Mouse (Mus musculus): ENCODE measurements around the gene Bmper. TPM values are rescaled to one million over a fixed set of nuclear protein-coding genes. Genes with fewer than 3 reads are reported as not detected.

The Bmper gene
- total and polyA plus RNA-seq, 3 experiments = 1.3 to 1.9 (median 1.4) TPM

DNA sequence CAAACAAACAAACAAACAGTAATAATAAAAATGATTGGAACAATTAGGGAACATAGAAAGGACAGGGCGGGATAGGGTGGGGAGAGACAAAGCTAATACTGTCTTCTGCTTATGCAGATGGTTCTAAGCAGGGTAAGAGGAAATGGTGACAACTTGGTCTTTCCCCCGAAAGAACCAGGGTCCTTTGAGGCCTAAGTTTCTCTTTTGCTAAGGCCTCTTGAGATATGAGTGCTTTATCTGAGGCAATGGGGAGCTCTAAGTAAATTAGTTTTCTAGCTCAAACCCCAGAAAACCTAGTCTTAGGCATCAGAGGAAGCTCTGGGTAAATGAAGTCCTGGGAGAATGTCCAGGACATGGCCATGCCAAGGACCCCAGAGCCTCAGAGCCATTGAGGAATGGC lies 141.2 kb downstream of the Bmper start:
- 0 out of 2 replicates have a peak overlapping the region, but pooled peaks have one; percentile 9 for H3K9ac ChIP-seq (ENCODE audit: insufficient read depth, low read depth)
- H3K27me3 ChIP-seq (replicated peaks) = no peaks in the 10 kb centered on the region
- peak; percentile 60 for DNase-seq (ENCODE audit: extremely low read depth)
- H3K27ac ChIP-seq (ENCODE audit: insufficient read depth, low read depth) = peak overlapping the region; percentile 84
- H3K79me2 ChIP-seq (replicated peaks; ENCODE audit: control insufficient read depth, extremely low read depth, insufficient read depth, poor library complexity, severe bottlenecking) = no peaks in the 10 kb centered on the region
- peaks cover 6 to 35% of the 10 kb centered on the region in 2 experiments; a peak in 3 of 4 replicates for H3K4me1 ChIP-seq (ENCODE audit: control insufficient read depth in 1 of 2, insufficient read depth in 2 of 2)
- H3K4me3 ChIP-seq (replicated peaks in 1 of 3; ENCODE audit: low read depth in 2 of 3, low read length in 2 of 3, poor library complexity in 1 of 3) = no peak overlapping the region
- dilution Hi-C loops (cut with MboI; ENCODE audit: extremely low pct_ligation_motif_present, extremely low pct_unique_long_range_greater_than_20kb, low sequenced_read_pairs) (no loop called here), in situ Hi-C loops (cut with MboI; ENCODE audit: low pct_ligation_motif_present, low pct_unique_long_range_greater_than_20kb, low sequenced_read_pairs) (no loop called here)
- no peaks in the 10 kb centered on the region for H3K36me3 ChIP-seq (replicated peaks in 1 of 2; ENCODE audit: control insufficient read depth in 1 of 2, insufficient read depth in 1 of 2, low read length in 1 of 2)
- peak overlapping the region; percentile 37 for H3K4me2 ChIP-seq (ENCODE audit: insufficient read depth, low read depth, poor library complexity, severe bottlenecking)
- H3K9me3 ChIP-seq (replicated peaks; ENCODE audit: low read length) = no peaks in the 10 kb centered on the region
- TF ChIP-seq EP300 (IDR thresholded peaks at IDR 0.05; ENCODE audit: low read length) (0 out of 2 replicates have a peak, but pooled peaks have one; percentile 28), KAT2A (IDR thresholded peaks at IDR 0.05; ENCODE audit: insufficient replicate concordance, low read length) (no peak), MAX (IDR thresholded peaks at IDR 0.05; ENCODE audit: low read length) (no peak), MAZ (IDR thresholded peaks at IDR 0.05; ENCODE audit: low read depth, low read length) (no peak), HCFC1 (IDR thresholded peaks at IDR 0.05; ENCODE audit: low read depth, low read length) (peak; percentile 9; the same call in 1 of the 2 replicates), IRF4 (IDR thresholded peaks at IDR 0.05; ENCODE audit: low read depth, low read length) (peak; percentile 72)

DNA sequence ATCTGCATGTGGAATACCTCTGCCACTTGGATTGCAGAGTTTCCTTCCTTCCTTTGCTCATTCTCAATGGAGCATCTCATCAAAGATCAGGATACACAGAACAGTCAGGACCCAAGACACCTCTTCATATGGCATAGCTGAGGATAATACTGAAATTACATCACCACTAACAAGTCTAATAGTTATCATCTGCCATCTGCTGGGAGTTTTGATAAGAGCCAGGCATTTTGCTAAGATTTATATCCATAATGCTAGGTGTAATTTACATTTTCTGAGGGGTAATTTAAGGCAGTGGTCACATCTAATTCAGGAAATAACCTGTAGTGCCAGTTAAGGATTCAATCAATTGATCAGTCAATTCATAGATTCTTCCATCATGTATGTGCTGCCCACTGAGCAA lies 145.2 kb downstream of the Bmper start:
- TF ChIP-seq CTCF (conservative IDR thresholded peaks at IDR 0.05 in 1 of 2, IDR thresholded peaks at IDR 0.05 in 1 of 2; ENCODE audit: low read depth in 2 of 2, low read length in 2 of 2) = peak in 1 of 2 experiments; percentile 27; a peak in 2 of 4 replicates
- TF ChIP-seq MAZ (IDR thresholded peaks at IDR 0.05; ENCODE audit: low read depth, low read length) = no peak
- TF ChIP-seq ELF1 (IDR thresholded peaks at IDR 0.05; ENCODE audit: low read depth, low read length) = no peak
- TF ChIP-seq UBTF (IDR thresholded peaks at IDR 0.05; ENCODE audit: low read depth, low read length) = no peak
- no peak; the same call in 1 of the 2 replicates for TF ChIP-seq SMC3 (IDR thresholded peaks at IDR 0.05; ENCODE audit: low read depth, low read length)
- peak; percentile 20 for TF ChIP-seq RAD21 (IDR thresholded peaks at IDR 0.05; ENCODE audit: low read depth, low read length)
- no peaks in the 10 kb centered on the region for H3K9me3 ChIP-seq (replicated peaks; ENCODE audit: low read length)

DNA sequence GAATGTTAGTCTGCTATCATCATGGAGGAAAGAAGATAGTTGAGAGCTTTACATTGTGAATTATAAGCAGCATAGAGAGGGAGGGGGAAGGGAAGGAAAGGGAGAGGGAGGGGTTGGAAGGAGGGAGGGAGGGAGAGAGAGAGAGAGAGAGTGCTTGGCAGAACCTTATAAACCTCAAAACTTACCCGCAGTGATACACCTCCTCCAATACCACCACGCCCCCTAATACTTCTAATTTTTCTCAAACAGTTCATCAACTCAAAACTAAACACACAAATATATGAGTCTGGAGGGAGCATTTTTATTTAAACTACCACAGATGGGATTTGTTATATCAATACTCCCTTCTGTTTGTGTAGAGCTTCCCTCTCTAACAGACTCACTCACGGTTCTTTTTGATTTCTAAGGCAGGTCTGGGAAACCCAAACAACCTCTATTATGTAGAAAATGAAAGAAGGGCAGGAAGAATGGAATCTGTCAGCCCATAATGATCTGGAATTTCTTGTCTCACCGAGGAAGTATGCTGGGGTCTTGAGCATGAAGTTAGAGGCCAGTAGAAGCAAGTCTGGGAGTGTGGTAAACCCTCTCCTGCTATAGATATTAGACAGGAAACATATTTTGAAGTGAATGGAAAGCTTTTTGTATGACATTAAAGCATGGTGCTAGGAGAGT lies 152.0 kb downstream of the Bmper start:
- no peak overlapping the region for H3K4me3 ChIP-seq (replicated peaks in 1 of 3; ENCODE audit: low read depth in 2 of 3, low read length in 2 of 3, poor library complexity in 1 of 3)
- H3K36me3 ChIP-seq (replicated peaks in 1 of 2; ENCODE audit: control insufficient read depth in 1 of 2, insufficient read depth in 1 of 2, low read length in 1 of 2) = no peaks in the 10 kb centered on the region
- no peaks in the 10 kb centered on the region for H3K9me3 ChIP-seq (replicated peaks; ENCODE audit: low read length)
- no peaks in the 10 kb centered on the region for H3K27me3 ChIP-seq (replicated peaks)
- peaks cover 8 to 32% of the 10 kb centered on the region in 2 experiments; a peak in 3 of 4 replicates for H3K4me1 ChIP-seq (ENCODE audit: control insufficient read depth in 1 of 2, insufficient read depth in 2 of 2)
- H3K4me2 ChIP-seq (ENCODE audit: insufficient read depth, low read depth, poor library complexity, severe bottlenecking) = no peak overlapping the region
- H3K9ac ChIP-seq (ENCODE audit: insufficient read depth, low read depth) = no peak overlapping the region
- no peak overlapping the region for H3K27ac ChIP-seq (ENCODE audit: insufficient read depth, low read depth)
- in situ Hi-C loops (cut with MboI; ENCODE audit: low pct_ligation_motif_present, low pct_unique_long_range_greater_than_20kb, low sequenced_read_pairs) = no loop called here
- no peak for TF ChIP-seq MAX (IDR thresholded peaks at IDR 0.05; ENCODE audit: low read length)
- TF ChIP-seq CTCF (conservative IDR thresholded peaks at IDR 0.05 in 1 of 2, IDR thresholded peaks at IDR 0.05 in 1 of 2; ENCODE audit: low read depth in 2 of 2, low read length in 2 of 2) = no peak
- no peak for TF ChIP-seq SMC3 (IDR thresholded peaks at IDR 0.05; ENCODE audit: low read depth, low read length)
- no peak for TF ChIP-seq PAX5 (IDR thresholded peaks at IDR 0.05; ENCODE audit: low read length)
- no peak for TF ChIP-seq SIN3A (IDR thresholded peaks at IDR 0.05; ENCODE audit: low read length)
- TF ChIP-seq MEF2A (IDR thresholded peaks at IDR 0.05; ENCODE audit: borderline replicate concordance, low read depth, low read length) = no peak
- TF ChIP-seq NRF1 (IDR thresholded peaks at IDR 0.05; ENCODE audit: low read depth, low read length) = no peak
- no peak for TF ChIP-seq ZKSCAN1 (IDR thresholded peaks at IDR 0.05; ENCODE audit: borderline replicate concordance, low read depth, low read length)
- no peak for TF ChIP-seq NELFE (IDR thresholded peaks at IDR 0.05; ENCODE audit: low read depth, low read length)
- dilution Hi-C loops (cut with MboI; ENCODE audit: extremely low pct_ligation_motif_present, extremely low pct_unique_long_range_greater_than_20kb, low sequenced_read_pairs) = no loop called here
- H3K79me2 ChIP-seq (replicated peaks; ENCODE audit: control insufficient read depth, extremely low read depth, insufficient read depth, poor library complexity, severe bottlenecking) = no peaks in the 10 kb centered on the region
- DNase-seq (ENCODE audit: extremely low read depth) = no peak

More for the DNA sequence above, 145.2 kb downstream of the Bmper start:
- Histone ChIP-seq H3K9ac (ENCODE audit: insufficient read depth, low read depth) (no peak overlapping the region), H3K4me1 (ENCODE audit: control insufficient read depth in 1 of 2, insufficient read depth in 2 of 2) (peaks cover 6 to 28% of the 10 kb centered on the region in 2 experiments; a peak in 3 of 4 replicates), H3K79me2 (replicated peaks; ENCODE audit: control insufficient read depth, extremely low read depth, insufficient read depth, poor library complexity, severe bottlenecking) (no peaks in the 10 kb centered on the region), H3K4me3 (replicated peaks in 1 of 3; ENCODE audit: low read depth in 2 of 3, low read length in 2 of 3, poor library complexity in 1 of 3) (no peak overlapping the region), H3K27me3 (replicated peaks) (no peaks in the 10 kb centered on the region), H3K4me2 (ENCODE audit: insufficient read depth, low read depth, poor library complexity, severe bottlenecking) (no peak overlapping the region), H3K36me3 (replicated peaks in 1 of 2; ENCODE audit: control insufficient read depth in 1 of 2, insufficient read depth in 1 of 2, low read length in 1 of 2) (no peaks in the 10 kb centered on the region), H3K27ac (ENCODE audit: insufficient read depth, low read depth) (no peak overlapping the region)
- dilution Hi-C loops (cut with MboI; ENCODE audit: extremely low pct_ligation_motif_present, extremely low pct_unique_long_range_greater_than_20kb, low sequenced_read_pairs) = no loop called here
- in situ Hi-C loops (cut with MboI; ENCODE audit: low pct_ligation_motif_present, low pct_unique_long_range_greater_than_20kb, low sequenced_read_pairs) = no loop called here
- DNase-seq (ENCODE audit: extremely low read depth) = no peak
